Mouse (Mus musculus) intestine, embryonic 16.5 days (tissue): ENCODE results near the gene Ppara. TPM values are rescaled to one million over a fixed set of nuclear protein-coding genes. Genes with fewer than 3 reads are reported as not detected.
A peak's percentile ranks its signal among the peaks of the same experiment; 100 is the strongest.

Experiments
- ATAC-seq: fragments of 200-750 bp; cut with Nextera tagmentation; 2 replicates; pipeline ENCODE4 v1.8.0; 2017; ENCODE audit warnings: moderate TSS enrichment, moderate library complexity
- H3K27ac ChIP-seq: fragments of 300-500 bp; sonication (generic); 2 replicates; pipeline ENCODE4 v1.5.1; 2014; ENCODE audit warnings: mild to moderate bottlenecking, low read length
- H3K27me3 ChIP-seq: fragments of 300-500 bp; sonication (generic); replicated peaks from 2 replicates; pipeline ENCODE4 v1.6.1; 2014; ENCODE audit warnings: low read length, control low read depth, mixed read lengths; ENCODE audit not compliant: control insufficient read depth, insufficient read depth
- H3K36me3 ChIP-seq: fragments of 300-500 bp; sonication (generic); 2 replicates; pipeline ENCODE4 v1.6.1; 2014; ENCODE audit warnings: low read length, control low read depth; ENCODE audit not compliant: control insufficient read depth, insufficient read depth
- H3K4me1 ChIP-seq: fragments of 300-500 bp; sonication (generic); 2 replicates; pipeline ENCODE4 v1.6.1; 2014; ENCODE audit warnings: low read length, control low read depth, mixed read lengths; ENCODE audit not compliant: control insufficient read depth, insufficient read depth
- H3K4me2 ChIP-seq: fragments of 300-500 bp; sonication (generic); 2 replicates; pipeline ENCODE4 v1.6.1; 2014; ENCODE audit warnings: low read depth, low read length, control low read depth
- H3K4me3 ChIP-seq: fragments of 300-500 bp; sonication (generic); 2 replicates; pipeline ENCODE4 v1.5.1; 2014; ENCODE audit warnings: mild to moderate bottlenecking, low read length
- H3K9ac ChIP-seq: fragments of 300-500 bp; sonication (generic); 2 replicates; pipeline ENCODE4 v1.6.1; 2014; ENCODE audit warnings: low read depth, low read length
- H3K9me3 ChIP-seq: fragments of 300-500 bp; sonication (generic); 2 replicates; pipeline ENCODE4 v1.6.1; 2016; ENCODE audit warnings: low read length, control low read depth; ENCODE audit not compliant: control insufficient read depth
- WGBS: fragments of 180-500 bp; shearing (Covaris S2); extraction: QIAGEN DNeasy Blood & Tissue Kit; methylation state at CpG from one replicate; pipeline ENCODE4 v1.1.7; 2014; 5-methylcytosine and 5-hydroxymethylcytosine counted together
- polyA plus RNA-seq: library from polyadenylated mRNA; unstranded; fragments of >200 nt; fragmentation: Nextera tagmentation; extraction: Ambion mirVana; gene quantifications from 2 replicates; pipeline ENCODE4 v1.2.1, GENCODE M21; 2015

Ppara gene
- polyA plus RNA-seq, 1 experiment from 2014 or later, result 31.0 TPM

- peak; percentile 92 for ATAC-seq
- peak within 1 kb of the TSS; percentile 82 for H3K4me2 ChIP-seq
- under 1% methylated on average over 27 of the region's 27 CpGs for WGBS
- H3K27ac ChIP-seq, result peak within 1 kb of the TSS; percentile 65; the same call in 1 of the 2 replicates
- no peaks in the 10 kb centered on the region for H3K9me3 ChIP-seq
- peak within 1 kb of the TSS; percentile 75 for H3K9ac ChIP-seq
- H3K27me3 ChIP-seq, result no peaks in the 10 kb centered on the region
- peak within 1 kb of the TSS; percentile 58 for H3K4me3 ChIP-seq
- peaks cover 8% of the 10 kb centered on the region; the same call in 1 of the 2 replicates for H3K4me1 ChIP-seq
- H3K36me3 ChIP-seq, result no peaks in the 10 kb centered on the region
Observed at GRCm38 (mm10) chr15:85831954-85832590, 97.3 kb downstream of the Ppara start, which contains the start of gene Ttc38. Gene Ttc38 (plus strand): TSS chr15:85832306.

- Histone ChIP-seq H3K27me3 (no peaks in the 10 kb centered on the region), H3K36me3 (no peaks in the 10 kb centered on the region), H3K9me3 (no peaks in the 10 kb centered on the region), H3K4me1 (peaks cover 8% of the 10 kb centered on the region; the same call in 1 of the 2 replicates), H3K4me2 (peak overlapping the region; percentile 82), H3K27ac (peak overlapping the region; percentile 65; the same call in 1 of the 2 replicates), H3K4me3 (peak overlapping the region; percentile 58), H3K9ac (peak overlapping the region; percentile 75)
- 45% methylated on average over 8 of the region's 8 CpGs for WGBS
- ATAC-seq, result peak; percentile 36
Observed at GRCm38 (mm10) chr15:85832599-85832998, 97.8 kb downstream of the Ppara start.

DNA sequence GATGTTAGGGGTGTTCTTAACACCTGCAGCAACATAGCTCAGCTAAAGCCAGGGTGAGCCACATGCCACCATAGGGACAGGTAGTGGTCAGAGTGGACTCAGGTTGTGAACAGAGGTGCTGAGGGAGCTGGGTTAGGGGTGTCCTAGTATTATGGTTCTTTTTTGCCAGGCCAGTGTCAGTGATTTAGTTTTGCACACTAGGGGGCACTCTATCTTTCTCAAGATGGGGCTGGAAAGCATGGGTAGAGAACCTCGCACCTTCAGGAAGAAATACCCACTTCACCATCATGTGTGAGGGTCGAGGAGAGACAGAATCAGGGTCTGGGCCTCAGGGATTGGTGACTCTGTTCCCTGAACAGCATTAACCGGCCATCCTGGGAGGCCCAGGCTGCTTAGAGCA lies 100.6 kb downstream of the Ppara start:
- no peak overlapping the region for H3K4me2 ChIP-seq
- H3K27ac ChIP-seq, result no peak overlapping the region
- peaks cover 8% of the 10 kb centered on the region; the same call in 1 of the 2 replicates for H3K4me1 ChIP-seq
- WGBS, result 57% methylated on average over 3 of the region's 3 CpGs
- no peak for ATAC-seq
- H3K27me3 ChIP-seq, result no peaks in the 10 kb centered on the region
- H3K36me3 ChIP-seq, result no peaks in the 10 kb centered on the region
- H3K4me3 ChIP-seq, result no peak overlapping the region
- no peak overlapping the region for H3K9ac ChIP-seq
- no peaks in the 10 kb centered on the region for H3K9me3 ChIP-seq

DNA sequence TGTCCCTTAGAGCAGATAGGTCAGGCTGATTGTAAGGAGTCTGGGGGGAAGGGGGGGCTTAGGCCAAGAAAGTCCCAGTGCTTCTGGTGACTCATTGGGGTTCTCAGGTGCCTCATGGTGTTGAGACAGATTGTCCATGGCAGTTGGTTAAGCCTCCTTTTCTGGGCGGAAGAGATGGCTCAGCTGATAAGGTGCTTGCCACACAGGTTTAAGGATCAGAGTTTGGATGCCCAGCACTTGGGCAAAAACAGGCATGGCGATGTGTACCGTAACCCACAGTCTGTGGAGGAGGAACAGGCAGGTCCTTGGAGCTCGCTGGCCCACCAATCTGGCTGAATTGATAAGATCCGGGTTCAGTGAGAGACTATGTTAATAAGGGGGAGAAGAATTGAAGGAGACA lies 102.1 kb downstream of the Ppara start:
- no peak for ATAC-seq
- WGBS, result 94% methylated on average over 5 of the region's 5 CpGs

GRCm38 (mm10) chr15:85840983-85841382 lies 106.2 kb downstream of the Ppara start:
- Histone ChIP-seq H3K9me3 (no peaks in the 10 kb centered on the region), H3K9ac (no peak overlapping the region), H3K27ac (no peak overlapping the region), H3K4me3 (no peak overlapping the region), H3K4me2 (no peak overlapping the region), H3K36me3 (no peaks in the 10 kb centered on the region), H3K27me3 (no peaks in the 10 kb centered on the region), H3K4me1 (no peaks in the 10 kb centered on the region)
- ATAC-seq, result no peak
- WGBS, result 35% methylated on average over 6 of the region's 6 CpGs

More for the DNA sequence above, 102.1 kb downstream of the Ppara start:
- Histone ChIP-seq H3K4me3 (no peak overlapping the region), H3K36me3 (no peaks in the 10 kb centered on the region), H3K27me3 (no peaks in the 10 kb centered on the region), H3K9ac (no peak overlapping the region), H3K9me3 (no peaks in the 10 kb centered on the region), H3K4me1 (0 out of 2 replicates have a peak, but pooled peaks cover 4% of the 10 kb centered on the region), H3K27ac (no peak overlapping the region), H3K4me2 (no peak overlapping the region)

- H3K4me3 ChIP-seq, result no peak overlapping the region
- no peaks in the 10 kb centered on the region for H3K27me3 ChIP-seq
- H3K9ac ChIP-seq, result no peak overlapping the region
- WGBS, result 79% methylated on average over 5 of the region's 5 CpGs
- no peak overlapping the region for H3K27ac ChIP-seq
- ATAC-seq, result no peak
- H3K4me1 ChIP-seq, result no peaks in the 10 kb centered on the region
- H3K9me3 ChIP-seq, result no peaks in the 10 kb centered on the region
- no peak overlapping the region for H3K4me2 ChIP-seq
- no peaks in the 10 kb centered on the region for H3K36me3 ChIP-seq
Observed at GRCm38 (mm10) chr15:85841796-85842360, 107.1 kb downstream of the Ppara start.

DNA sequence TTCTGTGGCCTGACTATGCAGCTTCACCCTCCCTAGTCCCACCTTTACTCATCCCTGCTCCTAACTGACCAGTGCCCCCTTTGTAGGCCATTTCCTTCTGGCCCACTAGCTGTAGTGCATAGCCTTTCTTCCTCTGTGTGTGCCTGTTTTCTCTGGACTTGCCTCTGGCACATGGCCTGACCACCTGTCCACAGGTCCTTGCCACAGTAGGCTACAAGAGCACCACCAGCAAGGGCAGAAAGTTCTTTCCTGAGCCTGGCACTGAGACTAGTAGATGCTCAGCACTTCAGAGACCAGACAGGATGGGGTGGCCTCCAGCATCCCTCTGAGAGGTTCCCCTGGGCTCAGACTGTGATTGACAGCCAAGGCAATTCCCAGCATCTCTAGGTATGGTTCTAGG lies 110.3 kb downstream of the Ppara start:
- Histone ChIP-seq H3K27ac (no peak overlapping the region), H3K4me3 (no peak overlapping the region), H3K4me2 (no peak overlapping the region), H3K36me3 (no peaks in the 10 kb centered on the region), H3K4me1 (no peaks in the 10 kb centered on the region), H3K9ac (no peak overlapping the region), H3K27me3 (no peaks in the 10 kb centered on the region), H3K9me3 (no peaks in the 10 kb centered on the region)
- ATAC-seq, result no peak

DNA sequence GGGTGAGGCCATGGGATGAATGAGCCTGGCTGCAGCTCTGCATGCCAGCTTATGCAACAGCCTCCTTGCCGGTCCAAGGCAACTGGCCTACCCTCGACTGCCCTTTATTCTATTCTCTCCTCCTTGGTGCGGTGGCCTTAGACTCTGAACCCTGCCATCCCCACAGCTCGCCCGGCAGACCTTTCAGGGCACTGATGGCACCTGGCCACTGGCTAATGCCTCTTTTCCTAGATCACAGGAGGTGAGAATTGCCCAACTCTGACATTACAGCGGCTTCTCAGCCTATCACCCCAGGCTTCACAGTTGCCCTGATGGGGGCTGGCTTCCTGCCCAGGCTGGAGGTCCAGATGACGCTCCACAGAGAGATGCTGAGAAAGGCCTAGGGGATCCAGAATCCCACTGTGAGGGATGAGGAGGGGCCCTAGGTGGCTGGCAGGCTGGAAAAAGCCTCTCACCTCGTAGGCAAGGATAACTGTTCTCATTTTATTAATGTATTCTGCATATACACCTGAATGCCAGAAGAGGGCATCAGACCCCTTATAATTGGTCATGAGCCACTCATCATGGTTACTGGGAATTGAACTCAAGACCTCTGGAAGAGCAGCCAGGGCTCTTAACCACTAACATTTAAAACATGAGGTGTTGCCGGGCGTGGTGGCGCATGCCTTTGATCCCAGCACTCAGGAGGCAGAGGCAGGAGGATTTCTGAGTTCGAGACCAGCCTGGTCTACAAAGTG lies 117.0 kb downstream of the Ppara start:
- no peak overlapping the region for H3K27ac ChIP-seq
- no peak overlapping the region for H3K4me2 ChIP-seq
- ATAC-seq, result no peak
- no peak overlapping the region for H3K4me3 ChIP-seq
- no peaks in the 10 kb centered on the region for H3K27me3 ChIP-seq
- H3K4me1 ChIP-seq, result no peaks in the 10 kb centered on the region
- H3K9ac ChIP-seq, result no peak overlapping the region
- H3K9me3 ChIP-seq, result no peaks in the 10 kb centered on the region
- no peaks in the 10 kb centered on the region for H3K36me3 ChIP-seq
- 81% methylated on average over 12 of the region's 12 CpGs for WGBS
